Mouse (Mus musculus) spleen, adult 18-20 months (tissue): ENCODE measurements around the gene Angel1.

Source experiments
- DNase-seq, 2 experiments: peaks; one replicate each; pipeline ENCODE4 v3.0.0; 2022; ENCODE audit warnings: mixed read lengths in 2 of 2

The Angel1 gene

GRCm38 (mm10) chr12:86678591-86679545 lies 47.4 kb downstream of the Angel1 start, which contains the start of gene Vash1:
Vash1 (plus strand) TSS chr12:86678700.
- DNase-seq: peak in 1 of 2 experiments; percentile 24

DNA sequence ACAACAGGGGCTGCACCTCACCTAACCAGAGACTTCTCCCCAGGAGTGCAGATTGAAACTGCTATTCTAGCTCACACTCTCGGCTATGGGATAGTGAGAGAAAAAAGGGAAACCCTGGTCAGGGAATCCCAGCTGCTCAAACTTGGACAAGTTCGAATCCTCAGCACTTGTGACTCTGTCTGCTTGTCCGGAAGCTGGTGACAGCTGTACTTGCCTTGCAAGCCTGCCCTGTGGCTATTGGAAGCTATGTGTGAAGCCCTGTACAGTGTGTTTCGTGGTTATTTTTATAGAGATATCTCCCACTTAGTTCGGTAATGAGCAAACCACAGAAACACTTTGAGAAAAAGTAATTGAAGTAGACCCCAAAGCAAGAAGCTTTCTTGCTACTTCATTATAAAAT lies 53.8 kb downstream of the Angel1 start:
- no peak for DNase-seq

DNA sequence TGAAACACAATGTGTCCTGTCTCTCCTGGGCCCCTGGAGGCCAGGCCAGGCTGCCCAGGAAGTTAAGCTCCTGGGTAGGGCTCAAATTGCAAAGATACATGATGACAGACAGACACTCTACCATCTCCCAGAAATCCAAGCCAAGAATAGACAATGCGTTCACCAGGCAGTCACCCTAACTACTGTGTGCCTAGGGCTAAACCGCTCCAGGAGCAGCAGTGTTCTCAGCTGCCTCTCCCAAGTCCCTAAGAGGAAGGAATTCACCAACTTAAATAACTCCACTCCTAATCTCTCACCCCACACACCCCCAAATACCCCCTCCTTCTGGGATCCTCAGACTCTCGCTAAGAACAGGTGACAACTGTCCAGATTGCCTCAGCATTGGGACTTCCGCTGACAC lies 54.2 kb downstream of the Angel1 start:
- DNase-seq: no peak

DNA sequence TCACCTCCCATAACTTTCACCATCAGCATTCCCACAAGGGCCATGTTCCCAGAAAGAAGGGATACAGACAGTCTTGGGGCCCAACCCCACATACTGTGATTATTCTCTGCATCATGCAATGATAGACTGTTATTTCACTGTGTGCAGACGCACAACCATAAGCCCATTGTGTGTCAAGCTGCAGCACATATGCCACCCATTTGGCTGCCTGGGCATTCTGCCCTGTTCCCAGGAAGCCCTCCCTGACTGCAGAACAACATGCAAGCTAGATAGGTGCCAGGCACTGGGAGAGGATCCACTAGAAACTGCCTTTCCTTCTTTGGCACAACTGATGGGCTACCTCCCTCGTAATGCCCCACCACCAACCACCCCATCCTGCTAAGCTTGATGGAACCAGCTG lies 57.9 kb downstream of the Angel1 start:
- DNase-seq: no peak

DNA sequence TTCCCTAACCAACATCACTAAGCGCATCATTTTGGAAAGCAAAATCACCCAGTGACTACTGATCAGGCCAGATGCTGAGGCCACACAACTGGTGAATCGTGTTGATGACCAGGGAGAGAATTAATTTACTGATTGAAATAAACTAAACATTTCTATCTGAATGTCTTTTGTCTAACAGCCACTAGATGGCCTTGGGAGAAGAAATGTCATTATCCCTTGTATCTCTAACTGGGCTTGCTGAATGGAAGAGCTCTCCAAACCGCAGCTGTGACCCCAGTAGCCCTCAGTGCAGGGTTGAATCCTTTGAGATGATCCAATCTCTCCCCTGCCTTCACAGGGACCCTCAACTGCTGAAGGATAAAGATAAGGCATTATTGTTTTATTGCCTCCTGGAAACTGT lies 60.6 kb downstream of the Angel1 start:
- no peak for DNase-seq

- no peak for DNase-seq
Measured at GRCm38 (mm10) chr12:86660466-86660865, 65.8 kb downstream of the Angel1 start.

- DNase-seq: no peak
Measured at GRCm38 (mm10) chr12:86659447-86659968, 66.8 kb downstream of the Angel1 start.

GRCm38 (mm10) chr12:86652570-86653041 lies 73.7 kb downstream of the Angel1 start:
- DNase-seq: peak in 1 of 2 experiments; percentile 3

GRCm38 (mm10) chr12:86651301-86651860 lies 74.9 kb downstream of the Angel1 start:
- DNase-seq: no peak
